Mouse (Mus musculus): Measurements from ENCODE around the gene Aarsd1. TPM values are rescaled to one million over a fixed set of nuclear protein-coding genes. Genes with fewer than 3 reads are reported as not detected.
A peak's percentile ranks its signal among the peaks of the same experiment; 100 is the strongest.
"Not testable (repeated sequence)": the region's sequence is repeated elsewhere in the genome, so short reads cannot be mapped to it uniquely, and the experiment has no call there.

Aarsd1 gene
- polyA plus RNA-seq (2015; fragmentation: Nextera tagmentation; extraction: Ambion mirVana) = 67.6 and 70.6 TPM in 2 replicates

GRCm38 (mm10) chr11:101417101-101417855, at the start of gene Aarsd1:
TSS of gene Aarsd1 (minus strand) at chr11:101417615.
- DNase-seq (ENCODE audit: low spot score) = peak; percentile 90

GRCm38 (mm10) chr11:101466552-101466950, 49.1 kb upstream of the Aarsd1 start:
- DNase-seq (ENCODE audit: low spot score) = not testable (repeated sequence)

- peak; percentile 69 for DNase-seq (ENCODE audit: low spot score)
Measured at GRCm38 (mm10) chr11:101465869-101466551, 48.6 kb upstream of the Aarsd1 start, which contains the start of gene Vat1. TSS of gene Vat1 (minus strand) at chr11:101466230.

GRCm38 (mm10) chr11:101465101-101465868, 47.9 kb upstream of the Aarsd1 start:
- peak; percentile 59 for DNase-seq (ENCODE audit: low spot score)

GRCm38 (mm10) chr11:101464211-101465100, 47.0 kb upstream of the Aarsd1 start, which contains the start of gene Rnd2:
TSS of gene Rnd2 (plus strand) at chr11:101464999.
- peak; percentile 38 for DNase-seq (ENCODE audit: low spot score)

- no peak for DNase-seq (ENCODE audit: low spot score)
Measured at GRCm38 (mm10) chr11:101462583-101463440, 45.4 kb upstream of the Aarsd1 start.

- DNase-seq (ENCODE audit: low spot score) = no peak
Measured at GRCm38 (mm10) chr11:101462141-101462540, 44.7 kb upstream of the Aarsd1 start.

- no peak for DNase-seq (ENCODE audit: low spot score)
Measured at GRCm38 (mm10) chr11:101460321-101460720, 42.9 kb upstream of the Aarsd1 start.

GRCm38 (mm10) chr11:101459716-101460115, 42.3 kb upstream of the Aarsd1 start:
- DNase-seq (ENCODE audit: low spot score) = no peak

GRCm38 (mm10) chr11:101458217-101458616, 40.8 kb upstream of the Aarsd1 start:
- no peak for DNase-seq (ENCODE audit: low spot score)

- DNase-seq (ENCODE audit: low spot score) = no peak
Measured at GRCm38 (mm10) chr11:101457631-101458030, 40.2 kb upstream of the Aarsd1 start.

GRCm38 (mm10) chr11:101455627-101456026, 38.2 kb upstream of the Aarsd1 start:
- no peak for DNase-seq (ENCODE audit: low spot score)

GRCm38 (mm10) chr11:101454702-101455101, 37.3 kb upstream of the Aarsd1 start:
- no peak for DNase-seq (ENCODE audit: low spot score)

GRCm38 (mm10) chr11:101452093-101452774, 34.8 kb upstream of the Aarsd1 start:
- DNase-seq (ENCODE audit: low spot score) = no peak

- no peak for DNase-seq (ENCODE audit: low spot score)
Measured at GRCm38 (mm10) chr11:101451536-101451935, 34.1 kb upstream of the Aarsd1 start.

- peak; percentile 29 for DNase-seq (ENCODE audit: low spot score)
Measured at GRCm38 (mm10) chr11:101450394-101450793, 33.0 kb upstream of the Aarsd1 start.

- DNase-seq (ENCODE audit: low spot score) = not testable (repeated sequence)
Measured at GRCm38 (mm10) chr11:101449596-101449995, 32.2 kb upstream of the Aarsd1 start.

- DNase-seq (ENCODE audit: low spot score) = no peak
Measured at GRCm38 (mm10) chr11:101448899-101449298, 31.5 kb upstream of the Aarsd1 start.

- peak; percentile 75 for DNase-seq (ENCODE audit: low spot score)
Measured at GRCm38 (mm10) chr11:101448274-101448746, 30.9 kb upstream of the Aarsd1 start, which contains the start of gene Ifi35. TSS of gene Ifi35 (plus strand) at chr11:101448407.
